Mouse (Mus musculus): ENCODE measurements at regions not wholly inside any gene's neighbourhood (a gene's known extent, or its start where the extent isn't known, plus 50 kb on each side); places are given as distances from the start of the nearest gene placed in this dataset.

GRCm38 (mm10) chr1:143946933-143947332, 57.0 kb downstream of the Rgs2 start:
- no peak for ATAC-seq (ENCODE audit: low TSS enrichment)

DNA sequence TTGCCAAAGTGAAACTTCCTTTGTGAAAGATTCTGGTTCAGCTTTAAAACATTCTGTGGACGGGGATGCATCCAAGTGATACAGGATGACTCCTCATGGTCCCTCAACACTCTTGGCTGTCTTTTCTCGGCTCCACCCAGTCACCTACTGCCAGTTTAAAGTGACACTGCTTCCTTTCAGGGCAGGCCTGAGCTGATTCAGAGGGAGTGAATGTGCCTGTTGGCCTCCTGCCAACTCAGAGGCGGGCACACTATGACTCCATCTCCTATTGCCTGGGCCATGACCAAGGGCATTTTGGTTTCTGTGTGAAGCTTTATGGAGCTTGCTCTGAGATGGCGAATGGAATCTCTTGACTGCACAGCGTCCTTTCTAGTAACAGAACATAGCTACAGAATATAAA, 62.5 kb downstream of the Rgs2 start:
- ATAC-seq (ENCODE audit: low TSS enrichment): no peak

GRCm38 (mm10) chr1:143939511-143939910, 64.5 kb downstream of the Rgs2 start:
- peak; percentile 73 for ATAC-seq (ENCODE audit: low TSS enrichment)

DNA sequence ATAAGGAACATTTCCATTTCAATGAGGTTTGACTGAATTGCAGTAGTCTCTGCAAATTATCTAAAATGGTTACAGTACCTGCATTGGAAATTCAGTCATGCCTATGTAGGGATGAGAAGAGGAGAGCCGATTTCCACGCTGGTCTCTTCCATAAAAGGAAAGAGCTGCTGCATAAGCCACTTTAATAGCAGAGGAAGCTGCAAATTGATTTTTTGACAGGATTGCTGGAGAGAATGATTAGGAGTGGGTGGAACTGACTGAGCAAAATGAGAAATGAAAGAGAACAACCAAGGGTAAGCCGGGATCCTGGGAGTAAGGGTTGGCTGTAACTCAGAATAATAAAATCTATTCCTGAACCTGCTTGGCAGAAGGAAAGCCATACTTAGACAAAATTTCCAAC, 65.4 kb downstream of the Rgs2 start:
- ATAC-seq (ENCODE audit: low TSS enrichment): peak; percentile 78

DNA sequence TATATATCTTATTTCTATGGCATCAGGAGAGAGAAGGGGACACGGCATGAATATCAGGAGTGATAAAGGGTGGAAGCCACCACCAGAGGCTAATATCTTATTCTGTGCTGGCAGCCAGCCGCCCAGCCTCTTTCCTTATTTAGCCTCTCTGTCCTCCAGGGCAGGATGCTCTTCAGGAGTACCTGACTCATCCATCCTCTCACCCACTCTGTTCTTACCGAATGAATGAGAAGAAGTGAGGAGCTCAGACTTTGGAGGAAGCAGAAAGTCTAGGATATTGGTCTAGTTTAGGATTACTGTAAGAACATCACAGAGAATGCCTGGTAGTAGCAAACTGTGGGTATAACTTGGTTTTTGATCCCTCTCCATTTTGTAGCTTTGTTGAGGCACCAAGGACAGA, 73.2 kb downstream of the Rgs2 start:
- peak; percentile 94 for ATAC-seq (ENCODE audit: low TSS enrichment)

DNA sequence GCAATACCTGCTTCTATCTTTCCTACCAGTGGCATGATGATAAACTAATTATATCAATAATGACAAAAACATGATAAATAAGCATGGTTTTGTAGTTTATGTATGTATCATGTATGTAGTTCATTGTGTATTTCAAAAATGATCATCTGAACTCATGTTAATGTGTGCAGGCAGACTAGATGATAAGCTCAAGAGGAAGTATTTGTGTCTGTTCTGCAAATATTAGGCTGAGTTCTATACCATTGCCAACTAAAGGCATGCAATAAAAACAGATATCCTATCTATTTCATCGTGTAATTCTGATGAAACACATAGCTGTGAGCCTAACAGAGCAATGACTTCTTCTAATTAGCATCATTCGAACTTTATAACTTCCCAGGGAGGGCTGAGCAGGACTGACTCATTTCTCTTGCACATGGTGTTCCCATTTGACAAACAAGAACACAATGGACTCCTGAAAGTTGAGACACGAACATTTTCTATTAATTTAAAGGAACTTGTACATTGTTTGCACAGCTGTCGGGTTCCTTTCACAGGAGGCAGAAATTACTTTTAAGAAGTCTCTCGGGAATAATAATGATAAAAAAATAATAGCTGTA, 74.3 kb downstream of the Rgs2 start:
- ATAC-seq (ENCODE audit: low TSS enrichment): no peak

DNA sequence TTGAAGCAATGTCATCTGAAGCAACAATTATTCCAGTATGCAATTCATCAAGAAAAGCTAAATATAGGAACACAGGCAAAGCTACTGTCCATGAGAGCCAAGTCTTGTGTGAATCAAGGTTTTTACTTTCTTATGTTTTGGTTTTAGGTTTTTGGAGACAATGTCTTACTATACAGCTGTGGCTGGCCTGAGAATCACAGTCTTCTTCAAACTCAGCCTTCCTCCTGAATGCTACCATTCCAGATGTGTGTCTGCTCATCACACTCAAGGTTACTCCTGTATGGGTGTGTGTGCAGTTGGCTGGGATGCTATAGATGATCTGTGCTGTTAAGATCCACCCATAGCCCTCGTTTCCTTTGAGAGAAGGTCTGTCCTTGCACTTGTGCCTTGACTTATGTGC, 81.5 kb downstream of the Rgs2 start:
- no peak for ATAC-seq (ENCODE audit: low TSS enrichment)

GRCm38 (mm10) chr1:143920256-143920655, 83.7 kb downstream of the Rgs2 start:
- no peak for ATAC-seq (ENCODE audit: low TSS enrichment)

- no peak for ATAC-seq (ENCODE audit: low TSS enrichment)
Measured at GRCm38 (mm10) chr1:143918949-143919348, 85.0 kb downstream of the Rgs2 start.

- 0 out of 2 replicates have a peak, but pooled peaks have one; percentile 15 for ATAC-seq (ENCODE audit: low TSS enrichment)
Measured at GRCm38 (mm10) chr1:143918146-143918774, 85.7 kb downstream of the Rgs2 start.

- peak; percentile 90 for ATAC-seq (ENCODE audit: low TSS enrichment)
Measured at GRCm38 (mm10) chr1:143917623-143918022, 86.3 kb downstream of the Rgs2 start.

DNA sequence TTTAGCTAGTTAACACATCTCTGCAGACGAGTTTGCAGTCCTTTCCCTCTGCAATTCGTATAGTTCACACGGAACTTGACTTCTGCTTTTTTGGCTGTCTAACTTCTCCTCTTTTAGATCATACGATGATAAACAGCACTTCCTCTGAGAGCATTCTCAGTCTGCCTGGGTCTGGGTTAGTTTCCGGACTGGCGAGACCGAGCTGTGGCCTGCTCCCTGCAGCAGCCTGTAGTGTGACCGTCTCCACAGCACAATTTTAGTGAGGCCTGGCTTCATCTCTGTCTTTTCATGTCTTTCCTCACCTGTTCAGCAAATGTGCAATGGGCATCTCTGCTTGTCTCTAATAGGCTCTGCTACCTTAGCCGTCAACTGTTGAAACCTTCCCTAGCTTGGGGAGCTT, 87.4 kb downstream of the Rgs2 start:
- peak; percentile 56 for ATAC-seq (ENCODE audit: low TSS enrichment)

DNA sequence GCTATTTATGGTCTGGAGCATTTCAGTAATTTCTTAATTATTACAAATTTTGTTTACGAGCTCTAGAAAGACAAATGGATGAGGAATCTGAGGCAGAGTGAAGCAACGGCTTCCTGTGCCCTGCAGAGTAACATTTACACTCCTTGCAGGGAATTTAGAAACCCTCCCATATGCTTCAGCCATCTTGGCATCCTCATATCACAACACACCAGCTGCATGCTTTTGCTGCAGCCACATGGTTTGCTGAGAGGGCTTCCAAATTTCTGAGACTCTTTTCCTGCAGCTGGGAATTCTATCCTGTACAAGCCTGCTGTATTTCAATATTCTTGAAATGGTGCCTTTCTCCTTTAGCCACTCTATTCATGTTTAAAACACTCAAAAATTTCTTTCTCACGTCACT, 91.4 kb downstream of the Rgs2 start:
- peak; percentile 8; the same call in 1 of the 2 replicates for ATAC-seq (ENCODE audit: low TSS enrichment)

GRCm38 (mm10) chr1:143911230-143911629, 92.7 kb downstream of the Rgs2 start:
- ATAC-seq (ENCODE audit: low TSS enrichment): peak; percentile 54

- ATAC-seq (ENCODE audit: low TSS enrichment): no peak
Measured at GRCm38 (mm10) chr1:143910530-143910929, 93.4 kb downstream of the Rgs2 start.

DNA sequence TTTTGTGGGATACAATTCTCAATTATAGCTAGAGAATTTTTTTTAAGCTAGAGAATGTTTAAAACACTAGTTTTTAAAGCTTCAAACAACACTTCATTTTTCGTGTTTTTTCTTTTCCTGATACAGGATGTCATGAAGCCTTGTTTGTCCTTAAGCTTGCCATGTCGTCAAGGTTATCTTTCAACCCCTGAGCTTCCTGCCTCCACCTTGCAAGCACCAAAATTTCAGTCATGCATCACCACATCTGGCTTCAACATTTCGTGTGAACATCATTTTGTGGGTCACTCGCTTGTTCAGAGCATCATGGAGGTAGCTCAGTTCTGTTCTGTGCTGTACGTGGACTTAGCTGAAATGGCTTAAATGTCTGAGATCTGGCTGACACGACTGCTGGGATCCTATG, 96.6 kb downstream of the Rgs2 start:
- ATAC-seq (ENCODE audit: low TSS enrichment): no peak

DNA sequence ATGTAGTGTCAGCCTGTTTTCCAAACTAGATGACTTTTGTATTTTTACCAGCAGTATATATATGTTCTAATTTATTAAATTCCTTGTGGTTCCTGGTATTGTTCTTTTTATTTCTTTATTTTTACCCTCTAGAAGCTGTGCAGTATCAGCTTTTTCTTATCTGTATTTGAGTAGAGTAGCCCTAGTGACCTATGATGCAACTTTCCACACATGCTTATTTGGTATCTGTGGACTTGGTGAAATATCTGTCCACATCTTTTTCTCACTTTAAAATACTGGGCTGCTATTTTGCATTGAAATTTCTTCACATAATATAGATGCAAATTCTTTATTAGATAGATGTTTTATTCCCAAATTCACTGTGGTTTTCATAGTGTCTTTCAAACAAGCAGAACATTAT, 97.1 kb downstream of the Rgs2 start:
- no peak for ATAC-seq (ENCODE audit: low TSS enrichment)

- peak; percentile 93 for ATAC-seq (ENCODE audit: low TSS enrichment)
Measured at GRCm38 (mm10) chr1:143903985-143904384, 100.0 kb downstream of the Rgs2 start.

DNA sequence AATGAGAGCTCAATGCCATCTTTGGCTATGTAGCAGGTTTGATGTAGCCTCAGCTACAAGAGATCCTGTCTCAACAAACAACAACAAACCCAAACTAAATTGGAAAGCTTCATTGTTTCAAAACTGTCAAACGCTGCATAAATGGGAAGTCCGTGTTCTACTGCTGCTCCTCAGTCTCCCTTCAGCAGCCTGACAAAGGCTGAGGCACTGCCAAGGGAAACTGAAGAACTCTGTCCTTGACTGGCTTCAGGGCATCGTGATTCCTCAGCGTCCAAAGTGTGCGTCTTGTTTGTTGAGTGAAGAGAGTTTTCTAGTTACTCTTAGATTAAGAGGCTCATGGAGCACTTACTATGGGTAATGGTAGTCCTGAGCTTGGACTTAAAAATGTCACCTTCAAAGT, 100.7 kb downstream of the Rgs2 start:
- no peak for ATAC-seq (ENCODE audit: low TSS enrichment)

GRCm38 (mm10) chr1:143901127-143901920, 102.6 kb downstream of the Rgs2 start:
- ATAC-seq (ENCODE audit: low TSS enrichment): no peak

GRCm38 (mm10) chr1:143888510-143888909, 111.4 kb downstream of the Uchl5 start:
- ATAC-seq (ENCODE audit: low TSS enrichment): no peak

DNA sequence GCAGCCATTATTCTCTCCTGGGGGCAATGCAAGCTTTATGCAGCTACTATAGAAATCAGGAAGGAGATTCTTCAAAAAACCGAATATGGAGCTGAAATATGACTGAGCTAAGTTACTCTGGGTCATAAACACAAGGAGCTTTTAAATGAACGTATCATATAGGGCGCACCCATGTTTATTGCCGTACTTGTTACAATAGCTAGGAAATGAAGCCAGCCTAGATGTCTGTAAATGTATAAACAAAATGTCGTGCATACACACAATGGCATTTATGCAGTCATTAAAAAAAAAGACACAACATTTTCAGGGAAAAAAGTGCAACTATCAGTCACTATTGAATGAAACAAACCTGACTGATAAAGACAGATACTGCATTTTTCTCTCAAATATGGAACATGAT, 111.0 kb downstream of the Uchl5 start:
- no peak for ATAC-seq (ENCODE audit: low TSS enrichment)

DNA sequence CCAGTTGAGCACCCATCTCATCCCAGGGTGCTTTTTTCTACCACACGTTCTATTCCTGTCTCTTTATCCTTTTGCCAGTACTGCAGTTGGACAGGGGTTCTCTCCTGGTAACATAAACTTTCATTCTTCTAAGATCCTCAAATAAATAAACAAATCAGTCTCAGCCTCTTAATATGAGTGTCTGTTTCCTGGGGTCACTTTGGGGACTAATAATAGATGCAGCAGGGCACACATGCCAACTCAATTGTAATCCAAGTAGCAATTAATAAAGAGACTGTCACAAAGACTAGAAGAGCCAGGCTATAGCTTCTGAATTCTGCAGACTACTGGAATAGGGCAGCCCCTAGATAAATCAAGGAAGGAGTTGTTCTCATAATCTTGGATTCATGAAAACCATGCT, 108.9 kb downstream of the Uchl5 start:
- no peak for ATAC-seq (ENCODE audit: low TSS enrichment)
